Mouse (Mus musculus) heart, postnatal 0 days (tissue): ENCODE results near the gene Sox12. TPM values are rescaled to one million over a fixed set of nuclear protein-coding genes. Genes with fewer than 3 reads are reported as not detected.

Experiments
- ATAC-seq: fragments of 200-750 bp; cut with Nextera tagmentation; 2 replicates; pipeline ENCODE4 v1.8.0; 2017; ENCODE audit warnings: low read depth, moderate number of reproducible peaks, moderate library complexity; ENCODE audit not compliant: insufficient read depth
- DNase-seq: peaks from one replicate; pipeline ENCODE4 v3.0.0-alpha.2; 2016; ENCODE audit warnings: low spot score
- H3K27ac ChIP-seq: fragments of 300-500 bp; sonication (generic); 2 replicates; pipeline ENCODE4 v1.5.1; 2014; ENCODE audit warnings: low read depth, mild to moderate bottlenecking
- H3K27me3 ChIP-seq: fragments of 300-500 bp; sonication (generic); 2 replicates; pipeline ENCODE4 v1.6.1; 2014; ENCODE audit warnings: low read length, mixed read lengths; ENCODE audit not compliant: control insufficient read depth, insufficient read depth
- H3K36me3 ChIP-seq: fragments of 300-500 bp; sonication (generic); replicated peaks from 2 replicates; pipeline ENCODE4 v1.6.1; 2014; ENCODE audit warnings: low read length, mixed read lengths; ENCODE audit not compliant: control insufficient read depth, insufficient read depth
- H3K4me1 ChIP-seq: fragments of 300-500 bp; sonication (generic); 2 replicates; pipeline ENCODE4 v1.6.1; 2014; ENCODE audit warnings: antibody characterized with exemption; ENCODE audit not compliant: control insufficient read depth, insufficient read depth
- H3K4me2 ChIP-seq: fragments of 300-500 bp; sonication (generic); 2 replicates; pipeline ENCODE4 v1.6.1; 2014; ENCODE audit warnings: low read depth, mild to moderate bottlenecking, low read length, moderate library complexity
- H3K4me3 ChIP-seq: fragments of 300-500 bp; sonication (generic); 2 replicates; pipeline ENCODE4 v1.5.1; 2014; ENCODE audit warnings: low read depth, low read length
- H3K9ac ChIP-seq: fragments of 300-500 bp; sonication (generic); replicated peaks from 2 replicates; pipeline ENCODE4 v1.6.1; 2014; ENCODE audit warnings: low read depth, low read length, mixed read lengths
- H3K9me3 ChIP-seq: fragments of 300-500 bp; sonication (generic); replicated peaks from 2 replicates; pipeline ENCODE4 v1.6.1; 2016; ENCODE audit warnings: low read length; ENCODE audit not compliant: control insufficient read depth
- CTCF ChIP-seq: IDR thresholded peaks from 2 replicates; pipeline ENCODE4 v1.5.1; 2016; ENCODE audit warnings: antibody characterized with exemption, control low read depth, low read depth
- EP300 ChIP-seq: IDR thresholded peaks from 2 replicates; pipeline ENCODE4 v1.6.1; 2016; ENCODE audit warnings: antibody characterized with exemption, low read depth
- WGBS: fragments of 180-500 bp; shearing (Covaris S2); extraction: QIAGEN DNeasy Blood & Tissue Kit; methylation state at CpG from one replicate; pipeline ENCODE4 v1.1.7; 2014; 5-methylcytosine and 5-hydroxymethylcytosine counted together
- polyA plus RNA-seq: library from polyadenylated mRNA; unstranded; fragments of >200 nt; fragmentation: Nextera tagmentation; extraction: Ambion mirVana; gene quantifications from 2 replicates; pipeline ENCODE4 v1.2.1, GENCODE M21; 2015
- total RNA-seq: library from RNA; depleted of rRNA; stranded (reverse); fragments of >200 nt; gene quantifications from 2 replicates; pipeline ENCODE4 v1.2.3, GENCODE M21; 2014; ENCODE audit warnings: low replicate concordance

Sox12 gene
- total and polyA plus RNA-seq, 2 experiments from 2014 or later = 5.5 to 19.9 TPM

GRCm38 (mm10) chr2:152367917-152368316 is 29.9 kb downstream of the Sox12 start:
- Histone ChIP-seq H3K27ac (no peak overlapping the region), H3K9me3 (no peaks in the 10 kb centered on the region), H3K4me1 (no peaks in the 10 kb centered on the region), H3K4me3 (no peak overlapping the region), H3K36me3 (no peaks in the 10 kb centered on the region), H3K4me2 (no peak overlapping the region), H3K27me3 (no peaks in the 10 kb centered on the region), H3K9ac (no peak overlapping the region)
- no peak for TF ChIP-seq CTCF
- no peak for TF ChIP-seq EP300
- ATAC-seq = no peak
- WGBS = 60% methylated on average over 5 of the region's 5 CpGs
- DNase-seq = no peak

- no peak overlapping the region for H3K9ac ChIP-seq
- H3K27me3 ChIP-seq = no peaks in the 10 kb centered on the region
- H3K36me3 ChIP-seq = no peaks in the 10 kb centered on the region
- TF ChIP-seq CTCF (peak; percentile 86), EP300 (no peak; the same call in 1 of the 2 replicates)
- H3K4me1 ChIP-seq = peaks cover 15% of the 10 kb centered on the region
- peak overlapping the region; percentile 37 for H3K4me2 ChIP-seq
- H3K4me3 ChIP-seq = no peak overlapping the region
- DNase-seq (peak; percentile 95), ATAC-seq (peak; percentile 88)
- 6% methylated on average over 17 of the region's 17 CpGs for WGBS
- H3K27ac ChIP-seq = peak overlapping the region; percentile 80
- H3K9me3 ChIP-seq = no peaks in the 10 kb centered on the region
Observed at GRCm38 (mm10) chr2:152363245-152364147, 34.4 kb downstream of the Sox12 start.

- Histone ChIP-seq H3K36me3 (no peaks in the 10 kb centered on the region), H3K4me2 (no peak overlapping the region), H3K9ac (no peak overlapping the region), H3K27me3 (no peaks in the 10 kb centered on the region), H3K4me1 (peaks cover 15% of the 10 kb centered on the region), H3K9me3 (no peaks in the 10 kb centered on the region), H3K4me3 (no peak overlapping the region), H3K27ac (no peak overlapping the region)
- TF ChIP-seq EP300 = no peak
- TF ChIP-seq CTCF = no peak
- no peak for DNase-seq
- no peak for ATAC-seq
- 88% methylated on average over 8 of the region's 8 CpGs for WGBS
Observed at GRCm38 (mm10) chr2:152361193-152361592, 36.7 kb downstream of the Sox12 start.

- 14% methylated on average over 7 of the region's 7 CpGs for WGBS
- no peak overlapping the region for H3K4me2 ChIP-seq
- peak; percentile 55 for ATAC-seq
Observed at GRCm38 (mm10) chr2:152360271-152360775, 37.5 kb downstream of the Sox12 start.

GRCm38 (mm10) chr2:152359616-152360015 is 38.2 kb downstream of the Sox12 start:
- Histone ChIP-seq H3K27me3 (no peaks in the 10 kb centered on the region), H3K4me3 (no peak overlapping the region), H3K9me3 (no peaks in the 10 kb centered on the region), H3K27ac (peak overlapping the region; percentile 75), H3K4me1 (peaks cover 15% of the 10 kb centered on the region), H3K4me2 (no peak overlapping the region), H3K9ac (no peak overlapping the region), H3K36me3 (no peaks in the 10 kb centered on the region)
- ATAC-seq = no peak
- DNase-seq = no peak
- TF ChIP-seq CTCF = no peak
- no peak for TF ChIP-seq EP300
- WGBS = 46% methylated on average over 5 of the region's 5 CpGs

More at GRCm38 (mm10) chr2:152360271-152360775, 37.5 kb downstream of the Sox12 start:
- H3K4me1 ChIP-seq = peaks cover 15% of the 10 kb centered on the region
- TF ChIP-seq CTCF (no peak), EP300 (peak; percentile 92)
- H3K27me3 ChIP-seq = no peaks in the 10 kb centered on the region
- no peak overlapping the region for H3K9ac ChIP-seq
- H3K36me3 ChIP-seq = no peaks in the 10 kb centered on the region
- DNase-seq = peak; percentile 81
- no peaks in the 10 kb centered on the region for H3K9me3 ChIP-seq
- H3K4me3 ChIP-seq = no peak overlapping the region
- H3K27ac ChIP-seq = peak overlapping the region; percentile 75
